Mouse (Mus musculus): ENCODE measurements at regions not wholly inside any gene's neighbourhood (a gene's known extent, or its start where the extent isn't known, plus 50 kb on each side); places are given as distances from the start of the nearest gene placed in this dataset.

GRCm38 (mm10) chr2:78730161-78730560 lies 137.8 kb upstream of the Ube2e3 start:
- TF ChIP-seq ZMIZ1 (IDR thresholded peaks at IDR 0.05; ENCODE audit: low read depth, low read length) = no peak
- H3K9me3 ChIP-seq (replicated peaks; ENCODE audit: insufficient read depth, low read length) = no peaks in the 10 kb centered on the region
- H3K27ac ChIP-seq (ENCODE audit: control insufficient read depth, low read depth, low read length) = no peak overlapping the region
- H3K4me3 ChIP-seq (ENCODE audit: control insufficient read depth in 1 of 2, insufficient read depth in 1 of 2, low read depth in 2 of 2, low read length in 2 of 2) = no peak overlapping the region
- H3K4me1 ChIP-seq (ENCODE audit: control insufficient read depth in 1 of 2, insufficient read depth in 2 of 2, low read length in 2 of 2) = no peaks in the 10 kb centered on the region
- H3K36me3 ChIP-seq (ENCODE audit: control insufficient read depth in 1 of 2, insufficient read depth in 2 of 2, low read length in 2 of 2) = no peaks in the 10 kb centered on the region
- H3K79me2 ChIP-seq (ENCODE audit: control insufficient read depth, insufficient read depth, low read length, poor library complexity) = no peaks in the 10 kb centered on the region
- H3K27me3 ChIP-seq (ENCODE audit: control insufficient read depth in 1 of 2, insufficient read depth in 2 of 2, low read length in 2 of 2) = peaks cover 0 to 4% of the 10 kb centered on the region in 2 experiments; a peak in 3 of 4 replicates
- no peak for DNase-seq (ENCODE audit: low read depth, low spot score)
- H3K9ac ChIP-seq (ENCODE audit: control insufficient read depth, low read depth, low read length, poor library complexity, severe bottlenecking) = no peak overlapping the region

- TF ChIP-seq E2F4 (IDR thresholded peaks at IDR 0.05; ENCODE audit: borderline replicate concordance, low read depth, low read length) (no peak), KAT2A (conservative IDR thresholded peaks at IDR 0.05; ENCODE audit: low read depth, low read length) (no peak), ETS1 (IDR thresholded peaks at IDR 0.05; ENCODE audit: low read depth, low read length) (no peak), JUND (IDR thresholded peaks at IDR 0.05; ENCODE audit: low read depth, low read length) (no peak), SIN3A (IDR thresholded peaks at IDR 0.05; ENCODE audit: low read length) (no peak), RCOR1 (IDR thresholded peaks at IDR 0.05; ENCODE audit: low read depth, low read length) (no peak), MAZ (IDR thresholded peaks at IDR 0.05; ENCODE audit: low read depth, low read length) (no peak), POLR2AphosphoS5 (IDR thresholded peaks at IDR 0.05; ENCODE audit: borderline replicate concordance, low read depth, low read length) (no peak), ZC3H11A (IDR thresholded peaks at IDR 0.05; ENCODE audit: low read depth, low read length) (no peak), RAD21 (IDR thresholded peaks at IDR 0.05; ENCODE audit: low read depth, low read length) (no peak), GATA1 (IDR thresholded peaks at IDR 0.05; ENCODE audit: low read depth, low read length) (no peak), MAFK (IDR thresholded peaks at IDR 0.05; ENCODE audit: borderline replicate concordance, low read depth, low read length) (no peak), ELF1 (IDR thresholded peaks at IDR 0.05; ENCODE audit: low read depth, low read length) (no peak), SMC3 (IDR thresholded peaks at IDR 0.05; ENCODE audit: low read depth, low read length) (no peak), NRF1 (IDR thresholded peaks at IDR 0.05; ENCODE audit: insufficient read depth, low read depth, low read length, poor library complexity, severe bottlenecking) (no peak), CHD1 (IDR thresholded peaks at IDR 0.05; ENCODE audit: low read depth, low read length) (no peak), ZNF384 (IDR thresholded peaks at IDR 0.05; ENCODE audit: low read depth, low read length) (no peak), NELFE (IDR thresholded peaks at IDR 0.05; ENCODE audit: low read depth, low read length) (no peak), MYB (IDR thresholded peaks at IDR 0.05; ENCODE audit: low read depth, low read length) (no peak), TBP (IDR thresholded peaks at IDR 0.05; ENCODE audit: low read depth, low read length) (no peak)
- Histone ChIP-seq H3K79me2 (ENCODE audit: control insufficient read depth, insufficient read depth, low read length, poor library complexity) (no peaks in the 10 kb centered on the region), H3K27me3 (ENCODE audit: control insufficient read depth in 1 of 2, insufficient read depth in 2 of 2, low read length in 2 of 2) (peaks cover 0 to 2% of the 10 kb centered on the region in 2 experiments; a peak in 2 of 4 replicates), H3K4me1 (ENCODE audit: control insufficient read depth in 1 of 2, insufficient read depth in 2 of 2, low read length in 2 of 2) (no peaks in the 10 kb centered on the region), H3K27ac (ENCODE audit: control insufficient read depth, low read depth, low read length) (no peak overlapping the region), H3K9ac (ENCODE audit: control insufficient read depth, low read depth, low read length, poor library complexity, severe bottlenecking) (no peak overlapping the region), H3K4me3 (ENCODE audit: control insufficient read depth in 1 of 2, insufficient read depth in 1 of 2, low read depth in 2 of 2, low read length in 2 of 2) (no peak overlapping the region), H3K9me3 (replicated peaks; ENCODE audit: insufficient read depth, low read length) (no peaks in the 10 kb centered on the region), H3K36me3 (ENCODE audit: control insufficient read depth in 1 of 2, insufficient read depth in 2 of 2, low read length in 2 of 2) (no peaks in the 10 kb centered on the region)
- no peak for DNase-seq (ENCODE audit: low read depth, low spot score)
Observed at GRCm38 (mm10) chr2:78726060-78726459, 141.9 kb upstream of the Ube2e3 start.
